Comparison of ENCODE assay signal across 8 mouse cellular contexts in the genomic region with DNA sequence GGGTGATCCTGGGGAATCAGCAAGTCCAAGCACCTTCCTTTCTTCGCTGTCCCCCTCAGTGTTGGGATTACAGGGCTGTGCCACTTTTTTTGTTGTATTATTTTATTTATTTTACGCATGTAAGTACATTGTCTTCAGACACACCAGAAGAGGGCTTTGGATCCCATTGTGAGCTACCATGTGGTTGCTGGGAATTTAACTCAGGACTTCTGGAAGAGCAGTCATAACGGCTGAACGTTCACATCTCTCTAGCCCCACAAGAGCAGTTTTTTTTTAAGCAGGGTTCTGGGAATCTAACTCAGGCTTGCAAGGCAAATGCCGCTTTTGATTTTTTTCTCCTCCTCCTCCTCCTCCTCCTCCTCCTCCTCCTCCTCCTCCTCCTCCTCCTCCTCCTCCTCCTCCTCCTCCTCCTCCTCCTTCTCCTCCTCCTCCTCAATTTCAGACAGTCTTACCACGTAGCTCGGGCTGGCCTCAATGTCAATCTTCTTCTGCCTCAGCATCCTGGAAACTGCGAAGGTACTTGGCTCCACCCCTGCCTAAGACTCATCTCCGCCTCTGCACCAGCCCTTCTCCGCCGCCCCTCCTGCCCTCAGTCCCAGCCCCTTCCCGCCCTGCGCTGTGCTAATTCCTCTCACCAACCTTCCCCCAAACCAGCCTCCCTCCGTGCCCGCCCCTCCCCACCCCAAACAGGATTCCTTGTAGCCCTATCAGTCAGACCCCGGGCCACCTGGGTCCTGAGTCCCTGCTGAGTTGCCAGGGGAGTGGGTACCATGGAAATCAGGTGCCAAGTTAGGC. TPM values are rescaled to one million over a fixed set of nuclear protein-coding genes. Genes with fewer than 3 reads are reported as not detected.
DNase-seq lines count a peak whose midpoint lies in the region; ATAC-seq lines count a peak whose summit lies in the region.

No protein-coding gene starts in this region.

- ATAC-seq in heart, embryonic 15.5 days (replicated peaks; ENCODE audit: insufficient number of reproducible peaks, insufficient read depth, low FRiP score, low read depth), result no peak
- ATAC-seq in forebrain, embryonic 11.5 days (replicated peaks; ENCODE audit: low FRiP score), result peak; percentile 18; the same call in 1 of the 2 replicates
- no peak for ATAC-seq in liver, embryonic 11.5 days (replicated peaks; ENCODE audit: low FRiP score)
- ATAC-seq in stomach, embryonic 15.5 days (ENCODE audit: insufficient read depth, low FRiP score, low read depth), result no peak
- no peak for ATAC-seq in monocyte, adult 5-6 weeks (replicated peaks; ENCODE audit: insufficient number of reproducible peaks, low FRiP score, low TSS enrichment, poor library complexity, severe bottlenecking)

- WGBS in heart, embryonic 15.5 days, result 3% methylated on average over 15 of the region's 16 CpGs
- 3% methylated on average over 14 of the region's 16 CpGs for WGBS in forebrain, embryonic 11.5 days
- 8% methylated on average over 14 of the region's 16 CpGs for WGBS in liver, embryonic 11.5 days
- WGBS in stomach, embryonic 15.5 days, result 3% methylated on average over 16 of the region's 16 CpGs

- peak overlapping the region; percentile 58 for H3K4me2 ChIP-seq in heart, embryonic 15.5 days
- H3K4me2 ChIP-seq in forebrain, embryonic 11.5 days (ENCODE audit: low read depth, low read length, severe bottlenecking), result peak overlapping the region; percentile 60
- H3K4me2 ChIP-seq in liver, embryonic 11.5 days, result peak overlapping the region; percentile 68
- H3K4me2 ChIP-seq in stomach, embryonic 15.5 days, result peak overlapping the region; percentile 64

- no peak for DNase-seq in heart, postnatal 10 days
- peak; percentile 66 for DNase-seq in MN1 (ENCODE audit: low spot score)
- peak; percentile 70 for DNase-seq in forebrain, embryonic 11.5 days (ENCODE audit: low spot score)
- no peak for DNase-seq in liver, embryonic 11.5 days (ENCODE audit: low spot score)
- no peak for DNase-seq in B cell, adult 2 months

- H3K4me1 ChIP-seq in heart, embryonic 15.5 days (replicated peaks), result peaks cover 18% of the 10 kb centered on the region
- H3K4me1 ChIP-seq in forebrain, embryonic 11.5 days (replicated peaks; ENCODE audit: control insufficient read depth, insufficient read depth, low read length), result 0 out of 2 replicates have a peak, but pooled peaks cover 4% of the 10 kb centered on the region
- H3K4me1 ChIP-seq in liver, embryonic 11.5 days (replicated peaks; ENCODE audit: control insufficient read depth, insufficient read depth, low read length), result peaks cover 11% of the 10 kb centered on the region
- H3K4me1 ChIP-seq in stomach, embryonic 15.5 days, result peaks cover 10% of the 10 kb centered on the region

- intact Hi-C loops in heart, postnatal 10 days (cut with DNase I), result no loop called here

- H3K27ac ChIP-seq in heart, embryonic 15.5 days, result no peak overlapping the region
- no peak overlapping the region for H3K27ac ChIP-seq in forebrain, embryonic 11.5 days (ENCODE audit: low read depth, low read length)
- no peak overlapping the region for H3K27ac ChIP-seq in liver, embryonic 11.5 days (ENCODE audit: low read depth, low read length)
- no peak overlapping the region for H3K27ac ChIP-seq in stomach, embryonic 15.5 days

- no peaks in the 10 kb centered on the region for H3K36me3 ChIP-seq in heart, embryonic 15.5 days
- H3K36me3 ChIP-seq in forebrain, embryonic 11.5 days (ENCODE audit: control insufficient read depth, insufficient read depth, low read length), result no peaks in the 10 kb centered on the region
- no peaks in the 10 kb centered on the region for H3K36me3 ChIP-seq in liver, embryonic 11.5 days (ENCODE audit: control insufficient read depth, insufficient read depth, low read length)
- H3K36me3 ChIP-seq in stomach, embryonic 15.5 days, result no peaks in the 10 kb centered on the region

- H3K4me3 ChIP-seq in heart, embryonic 15.5 days, result peak overlapping the region; percentile 28
- H3K4me3 ChIP-seq in forebrain, embryonic 11.5 days (ENCODE audit: low read depth, low read length), result peak overlapping the region; percentile 24; the same call in 1 of the 2 replicates
- H3K4me3 ChIP-seq in liver, embryonic 11.5 days (ENCODE audit: low read depth, low read length), result no peak overlapping the region
- peak overlapping the region; percentile 34; the same call in 1 of the 2 replicates for H3K4me3 ChIP-seq in stomach, embryonic 15.5 days (replicated peaks)

- H3K9me3 ChIP-seq in heart, embryonic 15.5 days (replicated peaks), result no peaks in the 10 kb centered on the region
- H3K9me3 ChIP-seq in forebrain, embryonic 11.5 days (ENCODE audit: control insufficient read depth, low read length), result no peaks in the 10 kb centered on the region
- no peaks in the 10 kb centered on the region for H3K9me3 ChIP-seq in liver, embryonic 11.5 days (ENCODE audit: control insufficient read depth, low read length)
- H3K9me3 ChIP-seq in stomach, embryonic 15.5 days, result no peaks in the 10 kb centered on the region

- H3K27me3 ChIP-seq in heart, embryonic 15.5 days, result peaks cover 48% of the 10 kb centered on the region
- H3K27me3 ChIP-seq in forebrain, embryonic 11.5 days (ENCODE audit: control insufficient read depth, insufficient read depth, low read length), result no peaks in the 10 kb centered on the region; the same call in 1 of the 2 replicates
- peaks cover 30% of the 10 kb centered on the region for H3K27me3 ChIP-seq in liver, embryonic 11.5 days (replicated peaks; ENCODE audit: control insufficient read depth, insufficient read depth, low read length)
- no peaks in the 10 kb centered on the region for H3K27me3 ChIP-seq in stomach, embryonic 15.5 days (replicated peaks)

- H3K9ac ChIP-seq in heart, embryonic 15.5 days, result no peak overlapping the region
- peak overlapping the region; percentile 41; the same call in 1 of the 2 replicates for H3K9ac ChIP-seq in forebrain, embryonic 11.5 days (ENCODE audit: low read length)
- no peak overlapping the region for H3K9ac ChIP-seq in liver, embryonic 11.5 days (ENCODE audit: low read depth, low read length)
- no peak overlapping the region for H3K9ac ChIP-seq in stomach, embryonic 15.5 days

RNA-seq across cellular contexts. Expression of gene Fcho1, which starts 3.5 kb away (rescaled TPM):
- 1.9 and 13.2 TPM in 2 replicates for polyA plus RNA-seq in heart, embryonic 15.5 days (2015; fragmentation: Nextera tagmentation; extraction: Ambion mirVana)
- 1 to 10 TPM; 1.3 to 2.4 TPM for total RNA-seq in heart, postnatal 10 days (2021)
- polyA plus RNA-seq in forebrain, embryonic 11.5 days (2014; fragmentation: Nextera tagmentation; extraction: Ambion mirVana), result 21.3 and 23.2 TPM in 2 replicates
- polyA plus RNA-seq in liver, embryonic 11.5 days (2014; fragmentation: Nextera tagmentation; extraction: Ambion mirVana), result 20.8 and 21.1 TPM in 2 replicates
- 7.6 and 8.3 TPM in 2 replicates for polyA plus RNA-seq in stomach, embryonic 15.5 days (2015; fragmentation: Nextera tagmentation; extraction: Ambion mirVana)
- total RNA-seq in monocyte, adult 5-6 weeks (2017), result 17.3 to 92.4 TPM (median 17.6 TPM) in 3 replicates

RNA-seq across cellular contexts. Expression of gene B3gnt3, which starts 27.4 kb away (rescaled TPM):
- 3.4 and 4.0 TPM in 2 replicates for polyA plus RNA-seq in heart, embryonic 15.5 days (2015; fragmentation: Nextera tagmentation; extraction: Ambion mirVana)
- total RNA-seq in heart, postnatal 10 days (2021), result 10 to 100 TPM; 12.0 to 12.2 TPM
- 0.51 and 0.64 TPM in 2 replicates for polyA plus RNA-seq in forebrain, embryonic 11.5 days (2014; fragmentation: Nextera tagmentation; extraction: Ambion mirVana)
- 2.1 and 2.9 TPM in 2 replicates for polyA plus RNA-seq in liver, embryonic 11.5 days (2014; fragmentation: Nextera tagmentation; extraction: Ambion mirVana)
- polyA plus RNA-seq in stomach, embryonic 15.5 days (2015; fragmentation: Nextera tagmentation; extraction: Ambion mirVana), result 10.4 and 12.2 TPM in 2 replicates
- total RNA-seq in monocyte, adult 5-6 weeks (2017), result 0.29 to 0.75 TPM in 2 of 3 replicates, not detected in the other

RNA-seq across cellular contexts. Expression of gene Insl3, which starts 40.0 kb away (rescaled TPM):
- 1.7 and 3.8 TPM in 2 replicates for polyA plus RNA-seq in heart, embryonic 15.5 days (2015; fragmentation: Nextera tagmentation; extraction: Ambion mirVana)
- 1 to 10 TPM; 5.1 to 5.4 TPM for total RNA-seq in heart, postnatal 10 days (2021)
- not detected in 2 replicates for polyA plus RNA-seq in forebrain, embryonic 11.5 days (2014; fragmentation: Nextera tagmentation; extraction: Ambion mirVana)
- 1.3 and 2.0 TPM in 2 replicates for polyA plus RNA-seq in liver, embryonic 11.5 days (2014; fragmentation: Nextera tagmentation; extraction: Ambion mirVana)
- polyA plus RNA-seq in stomach, embryonic 15.5 days (2015; fragmentation: Nextera tagmentation; extraction: Ambion mirVana), result 1.4 and 2.0 TPM in 2 replicates
- 14.1 TPM in 1 of 3 replicates, not detected in the others for total RNA-seq in monocyte, adult 5-6 weeks (2017)

RNA-seq across cellular contexts. Expression of gene Jak3, which starts 52.9 kb away (rescaled TPM):
- 6.9 and 11.4 TPM in 2 replicates for polyA plus RNA-seq in heart, embryonic 15.5 days (2015; fragmentation: Nextera tagmentation; extraction: Ambion mirVana)
- total RNA-seq in heart, postnatal 10 days (2021), result 10 to 100 TPM; 14.3 to 15.0 TPM
- polyA plus RNA-seq in forebrain, embryonic 11.5 days (2014; fragmentation: Nextera tagmentation; extraction: Ambion mirVana), result 2.3 TPM in 2 replicates
- 10.1 and 11.0 TPM in 2 replicates for polyA plus RNA-seq in liver, embryonic 11.5 days (2014; fragmentation: Nextera tagmentation; extraction: Ambion mirVana)
- 9.1 and 9.6 TPM in 2 replicates for polyA plus RNA-seq in stomach, embryonic 15.5 days (2015; fragmentation: Nextera tagmentation; extraction: Ambion mirVana)
- total RNA-seq in monocyte, adult 5-6 weeks (2017), result 7.1 to 25.6 TPM (median 11.2 TPM) in 3 replicates

RNA-seq across cellular contexts. Expression of gene Unc13a, which starts 57.5 kb away (rescaled TPM):
- 0.49 and 0.75 TPM in 2 replicates for polyA plus RNA-seq in heart, embryonic 15.5 days (2015; fragmentation: Nextera tagmentation; extraction: Ambion mirVana)
- total RNA-seq in heart, postnatal 10 days (2021), result 1 to 10 TPM; 1.1 to 1.5 TPM
- polyA plus RNA-seq in forebrain, embryonic 11.5 days (2014; fragmentation: Nextera tagmentation; extraction: Ambion mirVana), result 6.5 and 6.6 TPM in 2 replicates
- 0.41 and 0.45 TPM in 2 replicates for polyA plus RNA-seq in liver, embryonic 11.5 days (2014; fragmentation: Nextera tagmentation; extraction: Ambion mirVana)
- polyA plus RNA-seq in stomach, embryonic 15.5 days (2015; fragmentation: Nextera tagmentation; extraction: Ambion mirVana), result 1.1 TPM in 2 replicates
- 0.21 to 0.97 TPM (median 0.29 TPM) in 3 replicates for total RNA-seq in monocyte, adult 5-6 weeks (2017)

Comparison
In these comparisons a context has a peak if more than half of its experiments do, and no peak if none do; other contexts are left out.
1. DNase-seq: peak in MN1 (single experiment) and forebrain, embryonic 11.5 days (single experiment); none in heart, postnatal 10 days (0 of 2), liver, embryonic 11.5 days (single experiment) and B cell, adult 2 months (0 of 2).
2. Peak in every context shown above with its lines, with median percentiles within 50 percentile points of each other: H3K4me2 ChIP-seq.